Mouse (Mus musculus): ENCODE measurements around the gene Mb. TPM values are rescaled to one million over a fixed set of nuclear protein-coding genes. Genes with fewer than 3 reads are reported as not detected.

Gene Mb
- polyA plus RNA-seq, 1 experiment from 2014 or later: 1.3 TPM

DNA sequence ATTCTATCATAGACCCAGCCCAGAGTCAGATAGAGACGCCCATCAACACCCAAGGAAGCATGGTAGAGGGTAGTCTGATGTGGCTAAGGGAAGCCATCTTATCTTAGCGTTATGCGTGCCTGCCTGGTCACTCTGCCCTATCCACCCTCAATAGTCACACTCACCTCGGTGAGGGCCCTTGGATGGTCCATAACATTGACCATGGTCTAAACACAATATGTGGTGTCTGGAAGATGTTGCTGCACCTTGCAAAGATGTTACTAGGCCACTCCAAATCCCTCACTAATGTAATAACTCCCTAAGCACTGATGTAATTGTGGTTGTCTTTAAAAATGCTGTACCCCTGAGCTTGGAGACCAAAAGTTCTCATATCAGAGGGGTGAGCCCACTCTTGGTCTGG is 77.8 kb downstream of the Mb start:
- 0 out of 2 replicates have a peak, but pooled peaks cover 14% of the 10 kb centered on the region for H3K4me1 ChIP-seq
- no peak for ATAC-seq (ENCODE audit: insufficient read depth, low FRiP score, low read depth)
- no peak overlapping the region for H3K27ac ChIP-seq
- no peaks in the 10 kb centered on the region for H3K27me3 ChIP-seq (replicated peaks)
- no peaks in the 10 kb centered on the region for H3K9me3 ChIP-seq
- no peak overlapping the region for H3K4me2 ChIP-seq
- no peak overlapping the region for H3K4me3 ChIP-seq (replicated peaks)
- no peaks in the 10 kb centered on the region for H3K36me3 ChIP-seq
- H3K9ac ChIP-seq: no peak overlapping the region
- 89% methylated on average over 4 of the region's 4 CpGs for WGBS

Other genes with a start within 250 kb of the Mb start
- gene Zfp251, start 179.2 kb downstream of the Mb start, polyA plus RNA-seq (2015; fragmentation: Nextera tagmentation; extraction: Ambion mirVana): 16.5 and 17.0 TPM in 2 replicates
- gene Zfp7, start 171.4 kb downstream of the Mb start, polyA plus RNA-seq (2015; fragmentation: Nextera tagmentation; extraction: Ambion mirVana): 10.2 and 11.6 TPM in 2 replicates
- gene Gm49527, start 171.3 kb downstream of the Mb start, polyA plus RNA-seq (2015; fragmentation: Nextera tagmentation; extraction: Ambion mirVana): 0.15 and 0.44 TPM in 2 replicates
- gene Zfp647, start 125.2 kb downstream of the Mb start, polyA plus RNA-seq (2015; fragmentation: Nextera tagmentation; extraction: Ambion mirVana): 8.5 and 10.4 TPM in 2 replicates
- 62.2 and 65.4 TPM in 2 replicates for gene 1110038F14Rik, start 102.2 kb downstream of the Mb start, polyA plus RNA-seq (2015; fragmentation: Nextera tagmentation; extraction: Ambion mirVana)
- not detected in 2 replicates for gene Apol6, start 5.9 kb downstream of the Mb start, polyA plus RNA-seq (2015; fragmentation: Nextera tagmentation; extraction: Ambion mirVana)